Mouse (Mus musculus): ENCODE measurements at regions not wholly inside any gene's neighbourhood (a gene's known extent, or its start where the extent isn't known, plus 50 kb on each side); places are given as distances from the start of the nearest gene placed in this dataset.

GRCm38 (mm10) chr19:45312713-45313365, 50.7 kb upstream of the Btrc start:
- peak overlapping the region; percentile 25 for H3K9ac ChIP-seq (replicated peaks; ENCODE audit: low read length)
- ATAC-seq (replicated peaks; ENCODE audit: insufficient number of reproducible peaks, low FRiP score, low TSS enrichment, low read depth) (peak; percentile 66), DNase-seq (ENCODE audit: low spot score) (peak; percentile 60)
- WGBS = 15% methylated on average over 6 of the region's 6 CpGs
- H3K9me3 ChIP-seq (replicated peaks; ENCODE audit: control insufficient read depth, low read length) = no peaks in the 10 kb centered on the region
- peak overlapping the region; percentile 47; the same call in 1 of the 2 replicates for H3K27ac ChIP-seq (replicated peaks; ENCODE audit: low read depth, low read length)
- no peak overlapping the region for H3K4me2 ChIP-seq (ENCODE audit: low read depth, low read length)
- H3K36me3 ChIP-seq (replicated peaks; ENCODE audit: control insufficient read depth, insufficient read depth, low read depth, low read length) = no peaks in the 10 kb centered on the region
- no peak overlapping the region for H3K4me3 ChIP-seq (ENCODE audit: low read depth, low read length)
- H3K27me3 ChIP-seq (ENCODE audit: control insufficient read depth, insufficient read depth, low read length) = peaks cover 2% of the 10 kb centered on the region; the same call in 1 of the 2 replicates
- peaks cover 11% of the 10 kb centered on the region for H3K4me1 ChIP-seq (ENCODE audit: control insufficient read depth, insufficient read depth, low read length)
